Mouse (Mus musculus) neural tube, embryonic 13.5 days (tissue): Measurements from ENCODE around the gene Laptm5. TPM values are rescaled to one million over a fixed set of nuclear protein-coding genes. Genes with fewer than 3 reads are reported as not detected.

ENCODE experiments used
- ATAC-seq: fragments of 200-750 bp; cut with Nextera tagmentation; 2 replicates; pipeline ENCODE4 v1.8.0; 2017; ENCODE audit warnings: low read depth, mild to moderate bottlenecking, moderate TSS enrichment, moderate library complexity
- H3K27ac ChIP-seq: fragments of 300-500 bp; sonication (generic); replicated peaks from 2 replicates; pipeline ENCODE4 v1.5.1; 2015; ENCODE audit warnings: moderate library complexity, mild to moderate bottlenecking, inconsistent platforms
- H3K27me3 ChIP-seq: fragments of 300-500 bp; sonication (generic); 2 replicates; pipeline ENCODE4 v1.6.1; 2015; ENCODE audit warnings: mild to moderate bottlenecking, inconsistent platforms
- H3K36me3 ChIP-seq: fragments of 300-500 bp; sonication (generic); 2 replicates; pipeline ENCODE4 v1.6.1; 2015; ENCODE audit warnings: mild to moderate bottlenecking, inconsistent platforms
- H3K4me1 ChIP-seq: fragments of 300-500 bp; sonication (generic); replicated peaks from 2 replicates; pipeline ENCODE4 v1.6.1; 2015; ENCODE audit warnings: inconsistent platforms
- H3K4me2 ChIP-seq: fragments of 300-500 bp; sonication (generic); 2 replicates; pipeline ENCODE4 v1.6.1; 2015; ENCODE audit warnings: inconsistent platforms, mild to moderate bottlenecking, moderate library complexity
- H3K4me3 ChIP-seq: fragments of 300-500 bp; sonication (generic); 2 replicates; pipeline ENCODE4 v1.5.1; 2015; ENCODE audit warnings: mild to moderate bottlenecking, inconsistent platforms
- H3K9ac ChIP-seq: fragments of 300-500 bp; sonication (generic); 2 replicates; pipeline ENCODE4 v1.6.1; 2015; ENCODE audit warnings: moderate library complexity, mild to moderate bottlenecking, inconsistent platforms
- H3K9me3 ChIP-seq: fragments of 300-500 bp; sonication (generic); 2 replicates; pipeline ENCODE4 v1.6.1; 2016; ENCODE audit warnings: inconsistent platforms
- WGBS: fragments of 180-500 bp; shearing (Covaris S2); methylation state at CpG from one replicate; pipeline ENCODE4 v1.1.7; 2015; 5-methylcytosine and 5-hydroxymethylcytosine counted together
- polyA plus RNA-seq: library from polyadenylated mRNA; unstranded; fragments of >200 nt; fragmentation: Nextera tagmentation; extraction: Ambion mirVana; gene quantifications from 2 replicates; pipeline ENCODE4 v1.2.1, GENCODE M21; 2015

The Laptm5 gene
- 31.6 and 31.7 TPM in 2 replicates for polyA plus RNA-seq

DNA sequence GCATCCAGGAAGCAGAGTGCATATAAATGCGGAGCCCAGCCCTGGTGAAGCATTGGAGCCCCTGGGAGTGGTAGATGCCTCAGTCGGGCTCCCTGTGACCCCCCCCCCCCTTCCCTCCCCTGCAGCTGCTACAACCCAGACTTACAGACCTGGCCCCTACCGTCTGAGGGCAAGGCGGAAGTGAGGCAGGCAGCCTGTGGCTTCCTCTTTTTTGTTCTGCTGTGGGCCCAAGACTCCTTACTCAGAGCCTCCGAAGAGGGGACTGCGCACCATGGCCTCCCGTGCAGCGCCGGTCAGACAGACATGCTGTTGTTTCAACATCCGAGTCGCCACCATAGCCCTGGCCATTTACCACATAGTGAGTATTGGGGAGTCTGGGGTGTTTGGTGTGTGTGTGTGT lies at the start of gene Laptm5:
Gene Laptm5 (plus strand): TSS at position 49 of the 400 bp plus-strand sequence.
- no peaks in the 10 kb centered on the region for H3K9me3 ChIP-seq
- no peak within 1 kb of the TSS for H3K27ac ChIP-seq
- WGBS = 63% methylated on average over 11 of the region's 11 CpGs
- H3K36me3 ChIP-seq = no peaks in the 10 kb centered on the region
- no peak within 1 kb of the TSS for H3K9ac ChIP-seq
- H3K4me3 ChIP-seq = no peak within 1 kb of the TSS
- H3K4me1 ChIP-seq = 0 out of 2 replicates have a peak, but pooled peaks cover 6% of the 10 kb centered on the region
- no peaks in the 10 kb centered on the region for H3K27me3 ChIP-seq
- H3K4me2 ChIP-seq = no peak within 1 kb of the TSS
- no peak for ATAC-seq

DNA sequence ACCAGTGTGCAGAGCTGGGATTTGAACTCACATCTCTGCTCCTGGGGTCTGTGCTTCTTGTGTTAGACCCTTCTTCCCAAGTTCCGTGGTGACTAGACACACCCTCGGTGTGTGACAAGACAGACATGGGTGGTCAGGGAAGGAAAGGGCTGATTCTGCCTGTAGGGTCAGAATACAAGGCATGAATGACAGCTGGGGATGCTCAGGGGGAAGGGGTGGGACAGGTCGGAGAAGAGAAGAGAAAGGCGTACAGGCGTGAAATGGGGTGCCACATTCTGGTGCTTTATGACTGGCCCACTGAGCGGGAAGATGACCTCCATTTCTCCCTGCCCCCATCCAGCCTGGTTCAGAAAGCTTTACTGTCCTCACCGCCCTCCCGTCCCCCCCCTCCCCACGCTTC lies 47.5 kb upstream of the Laptm5 start:
- Histone ChIP-seq H3K9me3 (no peaks in the 10 kb centered on the region), H3K27me3 (peaks cover 88% of the 10 kb centered on the region), H3K4me3 (no peak overlapping the region), H3K27ac (peak overlapping the region; percentile 68), H3K9ac (no peak overlapping the region), H3K4me1 (peaks cover 48% of the 10 kb centered on the region), H3K4me2 (no peak overlapping the region), H3K36me3 (no peaks in the 10 kb centered on the region)
- peak; percentile 30 for ATAC-seq
- 6% methylated on average over 7 of the region's 9 CpGs for WGBS

DNA sequence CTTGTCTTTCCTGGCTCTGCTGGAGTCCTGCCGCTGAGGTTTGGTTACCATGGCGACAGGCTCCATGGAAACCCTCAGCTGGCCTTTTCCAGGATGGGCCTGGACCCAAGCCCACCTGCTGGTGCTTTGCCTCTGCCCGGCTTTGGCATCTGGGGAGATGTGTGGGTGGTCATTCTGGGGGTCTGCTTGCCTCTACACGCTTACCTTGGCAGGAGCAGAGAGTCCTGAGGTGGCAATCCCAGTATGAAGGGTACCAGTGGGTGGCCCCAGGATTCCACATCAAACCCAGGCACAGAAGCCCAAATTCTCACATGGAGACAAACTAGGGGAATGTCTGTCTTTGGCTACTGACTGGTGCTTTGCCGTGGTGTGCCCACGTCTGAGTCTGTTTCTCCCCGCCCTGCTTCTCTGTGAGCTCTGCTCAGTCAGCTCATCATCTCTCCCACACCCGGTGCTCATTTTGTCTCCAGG lies 47.0 kb upstream of the Laptm5 start:
- ATAC-seq = peak; percentile 49
- H3K4me2 ChIP-seq = no peak overlapping the region
- peak overlapping the region; percentile 72 for H3K27ac ChIP-seq
- peaks cover 46% of the 10 kb centered on the region for H3K4me1 ChIP-seq
- H3K9me3 ChIP-seq = no peaks in the 10 kb centered on the region
- no peak overlapping the region for H3K9ac ChIP-seq
- peaks cover 84% of the 10 kb centered on the region for H3K27me3 ChIP-seq
- 8% methylated on average over 8 of the region's 8 CpGs for WGBS
- no peak overlapping the region for H3K4me3 ChIP-seq
- H3K36me3 ChIP-seq = no peaks in the 10 kb centered on the region

DNA sequence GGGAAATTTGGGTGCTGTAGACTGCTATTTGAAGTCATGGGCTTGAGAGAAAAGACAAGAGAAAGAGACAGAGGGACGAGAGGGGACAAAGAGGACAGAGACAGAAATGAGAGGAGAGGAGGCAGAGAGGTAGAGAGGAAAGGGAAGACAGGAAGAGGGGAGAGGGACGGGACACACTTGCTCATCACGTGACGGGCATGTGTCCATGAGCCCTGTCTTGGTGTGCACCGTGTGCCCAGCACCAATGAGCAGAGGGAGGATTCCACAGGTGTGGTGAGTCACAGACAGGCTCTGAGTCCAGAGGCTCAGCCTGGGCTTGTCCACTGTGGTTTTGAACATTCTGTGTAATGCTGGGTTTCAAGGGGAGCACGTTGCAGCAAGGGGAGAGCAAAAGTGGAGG lies 45.0 kb upstream of the Laptm5 start:
- ATAC-seq = no peak

DNA sequence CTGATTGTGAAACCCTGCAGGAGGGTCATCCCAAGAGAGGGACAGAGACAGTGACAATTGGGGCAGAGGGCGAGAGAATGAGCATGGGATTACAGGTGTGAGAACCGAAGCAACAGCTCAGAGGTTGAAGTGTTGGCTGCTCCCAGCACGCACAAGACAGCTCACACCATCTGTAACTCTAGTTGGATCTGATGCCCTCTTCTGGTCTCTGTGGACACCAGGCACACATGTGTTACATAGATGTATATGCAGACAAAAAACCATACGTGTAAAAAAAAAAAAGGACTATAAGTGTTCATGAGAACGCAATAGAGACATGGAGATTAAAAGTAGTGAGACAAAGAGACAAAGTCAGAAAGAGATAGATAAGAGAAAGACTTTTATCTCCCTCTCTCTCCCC lies 44.1 kb upstream of the Laptm5 start:
- H3K27ac ChIP-seq = no peak overlapping the region
- ATAC-seq = no peak
- WGBS = 60% methylated on average over 5 of the region's 5 CpGs
- H3K4me3 ChIP-seq = no peak overlapping the region
- H3K9ac ChIP-seq = no peak overlapping the region
- no peaks in the 10 kb centered on the region for H3K36me3 ChIP-seq
- no peaks in the 10 kb centered on the region for H3K9me3 ChIP-seq
- H3K4me2 ChIP-seq = no peak overlapping the region
- H3K27me3 ChIP-seq = peaks cover 69% of the 10 kb centered on the region
- H3K4me1 ChIP-seq = peaks cover 47% of the 10 kb centered on the region

More for the DNA sequence above, 45.0 kb upstream of the Laptm5 start:
- Histone ChIP-seq H3K9me3 (no peaks in the 10 kb centered on the region), H3K4me3 (no peak overlapping the region), H3K4me2 (no peak overlapping the region), H3K36me3 (no peaks in the 10 kb centered on the region), H3K4me1 (peaks cover 42% of the 10 kb centered on the region), H3K9ac (no peak overlapping the region), H3K27ac (no peak overlapping the region), H3K27me3 (peaks cover 75% of the 10 kb centered on the region)
- WGBS = 79% methylated on average over 6 of the region's 6 CpGs

DNA sequence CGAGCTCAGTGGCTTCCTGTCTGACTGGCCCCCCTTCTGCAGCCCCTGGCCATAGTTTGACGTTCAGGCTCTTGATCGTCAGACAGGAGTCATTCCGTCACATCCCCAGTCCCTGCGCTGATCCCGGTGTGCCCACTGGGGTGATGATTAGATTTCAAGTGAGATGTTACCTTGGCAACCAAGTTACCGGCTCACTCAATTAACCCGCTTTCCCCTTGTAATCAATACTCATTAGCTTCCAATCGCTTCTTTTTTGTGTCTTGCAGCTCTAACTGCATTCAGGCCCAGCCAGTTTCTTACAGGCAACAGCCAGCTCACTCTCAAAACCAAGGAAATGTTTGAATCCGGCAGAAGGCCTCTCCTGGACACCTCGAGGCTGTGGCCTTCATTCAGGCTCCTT lies 40.5 kb upstream of the Laptm5 start:
- no peak overlapping the region for H3K4me3 ChIP-seq
- peaks cover 69% of the 10 kb centered on the region for H3K27me3 ChIP-seq
- H3K27ac ChIP-seq = peak overlapping the region; percentile 46

DNA sequence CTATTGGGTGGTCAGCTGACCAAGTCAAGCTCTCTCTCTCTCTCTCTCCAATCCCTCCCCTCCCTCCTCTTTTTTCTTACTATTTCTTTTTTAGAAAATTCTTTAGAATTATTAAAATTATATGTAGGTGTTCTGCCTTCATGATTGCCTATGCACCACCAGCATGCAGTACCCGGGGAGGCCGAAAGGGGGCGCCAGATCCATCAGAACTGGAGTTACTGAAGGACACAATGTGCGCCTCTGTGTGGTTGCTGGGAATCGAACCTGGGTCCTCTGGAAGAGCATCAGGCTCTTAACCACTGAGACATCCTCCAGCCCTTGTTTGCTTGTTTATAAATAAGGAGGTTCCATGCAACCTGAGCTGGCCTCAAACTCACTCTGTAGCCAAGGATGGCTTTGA lies 39.5 kb upstream of the Laptm5 start:
- no peak overlapping the region for H3K4me2 ChIP-seq
- no peak overlapping the region for H3K4me3 ChIP-seq
- ATAC-seq = no peak
- H3K36me3 ChIP-seq = no peaks in the 10 kb centered on the region
- H3K4me1 ChIP-seq = peaks cover 52% of the 10 kb centered on the region
- no peak overlapping the region for H3K27ac ChIP-seq
- WGBS = 84% methylated on average over 5 of the region's 5 CpGs
- H3K27me3 ChIP-seq = peaks cover 60% of the 10 kb centered on the region
- no peaks in the 10 kb centered on the region for H3K9me3 ChIP-seq
- H3K9ac ChIP-seq = no peak overlapping the region

More for the DNA sequence above, 40.5 kb upstream of the Laptm5 start:
- 28% methylated on average over 11 of the region's 11 CpGs for WGBS
- Histone ChIP-seq H3K36me3 (no peaks in the 10 kb centered on the region), H3K4me2 (no peak overlapping the region), H3K4me1 (peaks cover 44% of the 10 kb centered on the region), H3K9me3 (no peaks in the 10 kb centered on the region), H3K9ac (no peak overlapping the region)
- no peak for ATAC-seq

DNA sequence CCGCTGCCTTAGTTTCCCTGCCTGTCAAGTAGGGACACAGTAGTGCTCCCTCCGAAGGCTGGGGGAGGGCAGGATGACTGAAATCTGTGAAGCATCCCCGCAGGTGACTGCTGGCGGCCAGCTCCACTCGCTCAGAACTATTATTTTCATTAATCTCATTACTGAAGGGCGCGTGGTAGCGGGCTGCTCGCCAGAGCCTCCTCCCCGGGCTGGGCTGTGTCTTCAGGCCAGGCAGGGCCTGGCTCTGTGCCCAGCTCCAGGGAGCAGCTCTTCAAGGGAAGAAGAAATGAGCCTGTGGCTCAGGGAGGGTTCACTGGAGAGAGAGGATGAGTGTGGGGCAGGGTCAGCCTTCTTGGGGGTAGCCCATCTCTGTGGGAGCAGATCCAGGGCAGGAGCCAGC lies 38.3 kb upstream of the Laptm5 start:
- peaks cover 56% of the 10 kb centered on the region for H3K27me3 ChIP-seq
- H3K9me3 ChIP-seq = no peaks in the 10 kb centered on the region
- 17% methylated on average over 10 of the region's 10 CpGs for WGBS
- no peaks in the 10 kb centered on the region for H3K36me3 ChIP-seq
- peak; percentile 34; the same call in 1 of the 2 replicates for ATAC-seq
- peaks cover 62% of the 10 kb centered on the region for H3K4me1 ChIP-seq
- no peak overlapping the region for H3K4me2 ChIP-seq
- no peak overlapping the region for H3K4me3 ChIP-seq
- H3K9ac ChIP-seq = no peak overlapping the region
- H3K27ac ChIP-seq = peak overlapping the region; percentile 64

DNA sequence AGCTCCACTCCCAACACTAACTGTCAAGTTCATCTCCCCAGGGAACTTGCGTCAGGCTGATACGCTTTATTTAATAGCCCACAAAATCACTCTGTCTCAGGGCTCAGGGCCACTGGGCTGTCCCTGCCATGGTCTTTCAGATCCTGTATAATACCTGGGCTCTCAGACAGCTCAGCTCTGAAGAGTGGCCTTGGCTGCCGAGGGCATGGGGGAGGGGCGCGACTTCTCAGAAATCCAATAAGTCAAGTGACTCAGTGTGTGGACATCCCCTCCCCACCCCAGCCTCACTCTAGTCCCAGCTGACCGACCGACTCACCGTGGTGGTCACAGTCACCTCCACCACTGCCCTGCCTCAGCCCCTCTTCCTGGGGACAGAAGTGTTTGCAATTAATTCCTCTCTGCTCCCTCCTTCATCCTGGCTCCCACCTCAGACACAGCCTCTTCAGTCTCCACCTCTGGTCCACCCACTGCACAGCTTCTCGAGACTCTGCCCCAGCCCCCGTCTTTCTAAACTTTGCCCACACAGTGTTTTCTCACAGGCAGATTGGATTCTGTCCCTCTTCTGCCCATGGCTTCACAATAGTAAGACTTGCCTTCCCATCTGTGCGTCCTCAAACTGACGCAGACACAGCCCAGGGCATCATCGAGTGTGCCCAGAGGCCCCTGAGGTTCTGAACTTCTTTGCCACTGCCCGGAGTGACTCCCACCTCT lies 36.8 kb upstream of the Laptm5 start:
- Histone ChIP-seq H3K27me3 (peaks cover 53% of the 10 kb centered on the region), H3K9me3 (no peaks in the 10 kb centered on the region), H3K4me3 (no peak overlapping the region), H3K4me2 (no peak overlapping the region), H3K9ac (no peak overlapping the region), H3K36me3 (no peaks in the 10 kb centered on the region), H3K4me1 (peaks cover 60% of the 10 kb centered on the region), H3K27ac (no peak overlapping the region)
- WGBS = 49% methylated on average over 14 of the region's 14 CpGs
- no peak for ATAC-seq

DNA sequence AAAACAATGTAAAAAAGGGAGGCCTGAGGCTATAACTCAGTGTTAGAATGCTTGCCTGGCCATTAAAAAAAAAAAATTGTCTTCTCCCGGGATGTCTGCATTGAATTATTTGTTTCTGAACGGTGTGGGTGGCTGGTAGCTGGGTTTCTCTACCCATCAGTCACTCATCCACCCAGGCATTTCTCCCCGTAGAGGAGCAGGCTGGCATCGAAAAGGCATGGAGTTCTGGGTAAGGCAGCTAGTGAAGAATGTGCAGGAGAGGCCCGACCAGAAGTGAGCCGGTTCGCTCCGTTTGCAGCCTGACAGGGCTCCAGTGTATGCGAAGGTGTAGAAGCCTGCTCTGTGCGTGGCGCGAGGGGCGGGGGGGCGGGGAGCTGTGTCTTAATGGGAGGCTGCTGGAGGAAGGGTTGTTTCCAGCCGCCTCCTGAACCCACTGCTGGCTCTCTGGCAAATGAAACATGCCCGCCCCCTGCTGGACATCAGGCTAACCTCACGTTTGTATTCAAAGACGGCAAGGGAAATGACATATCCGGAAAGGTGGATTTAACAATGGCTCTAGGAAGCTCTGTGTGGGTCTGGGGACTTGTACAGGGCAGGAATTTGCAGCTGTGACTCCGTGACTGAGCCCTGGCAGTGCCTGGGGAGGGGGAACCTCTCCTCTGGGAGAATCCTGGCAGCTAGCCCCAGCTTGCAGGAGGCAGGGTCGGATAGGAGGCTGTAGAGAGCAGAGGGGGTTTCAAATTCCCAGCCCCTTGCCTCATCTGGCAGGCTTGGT lies 34.5 kb upstream of the Laptm5 start:
- H3K4me2 ChIP-seq = peak overlapping the region; percentile 47
- peak; percentile 89 for ATAC-seq
- peaks cover 59% of the 10 kb centered on the region for H3K27me3 ChIP-seq
- peaks cover 46% of the 10 kb centered on the region for H3K4me1 ChIP-seq
- H3K27ac ChIP-seq = peak overlapping the region; percentile 70
- H3K4me3 ChIP-seq = 0 out of 2 replicates have a peak overlapping the region, but pooled peaks have one; percentile 16
- WGBS = 3% methylated on average over 21 of the region's 21 CpGs
- H3K36me3 ChIP-seq = no peaks in the 10 kb centered on the region
- no peaks in the 10 kb centered on the region for H3K9me3 ChIP-seq
- H3K9ac ChIP-seq = peak overlapping the region; percentile 57

DNA sequence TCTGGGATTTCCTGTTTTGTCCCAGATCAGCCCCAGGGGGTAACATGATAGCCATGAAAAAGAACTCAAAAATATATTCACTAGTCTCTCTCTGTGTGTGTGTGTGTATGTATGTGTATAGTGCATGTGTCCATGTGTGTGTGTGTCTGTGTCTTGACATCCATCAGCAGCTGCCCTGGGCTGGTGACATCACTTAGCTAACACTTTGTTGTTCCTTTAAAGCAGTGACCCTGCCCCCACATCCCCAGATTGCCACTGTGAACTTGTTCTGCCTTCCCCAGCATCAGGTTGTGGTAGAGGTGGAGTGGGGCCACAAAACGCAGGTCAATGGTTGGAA lies 33.9 kb upstream of the Laptm5 start:
- Histone ChIP-seq H3K9me3 (no peaks in the 10 kb centered on the region), H3K4me1 (peaks cover 40% of the 10 kb centered on the region), H3K4me2 (no peak overlapping the region), H3K27me3 (peaks cover 54% of the 10 kb centered on the region), H3K36me3 (no peaks in the 10 kb centered on the region), H3K27ac (peak overlapping the region; percentile 70; the same call in 1 of the 2 replicates), H3K4me3 (no peak overlapping the region), H3K9ac (peak overlapping the region; percentile 57; the same call in 1 of the 2 replicates)
- ATAC-seq = peak; percentile 21; the same call in 1 of the 2 replicates
- WGBS = 72% methylated on average over 1 of the region's 1 CpGs

DNA sequence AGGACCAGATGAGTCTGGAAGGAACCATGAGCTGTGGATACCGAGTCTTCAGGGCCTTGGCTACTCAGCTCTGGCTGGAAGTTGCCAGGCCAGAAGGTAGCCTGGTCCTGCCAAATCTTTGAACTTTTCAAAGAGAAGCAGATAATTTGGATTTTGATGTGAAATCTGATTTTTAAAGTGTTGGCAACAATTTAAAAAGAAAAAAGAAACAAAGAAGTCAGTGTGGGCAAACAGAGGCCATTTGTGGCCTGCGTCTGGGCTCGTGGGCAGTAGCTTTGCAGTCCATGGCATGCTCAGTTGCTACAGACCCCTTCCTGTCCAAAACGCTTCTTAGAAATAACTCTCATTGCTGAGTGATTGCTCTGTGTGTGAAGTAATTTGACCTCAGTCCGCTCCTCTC lies 31.6 kb upstream of the Laptm5 start:
- Histone ChIP-seq H3K4me3 (no peak overlapping the region), H3K27ac (no peak overlapping the region), H3K9me3 (no peaks in the 10 kb centered on the region), H3K4me1 (peaks cover 21% of the 10 kb centered on the region), H3K27me3 (peaks cover 43% of the 10 kb centered on the region), H3K4me2 (no peak overlapping the region), H3K9ac (no peak overlapping the region), H3K36me3 (no peaks in the 10 kb centered on the region)
- no peak for ATAC-seq
- 73% methylated on average over 5 of the region's 5 CpGs for WGBS
